Mouse (Mus musculus) adrenal gland, postnatal 4 days (tissue): ENCODE data around the gene Prss21. TPM values are rescaled to one million over a fixed set of nuclear protein-coding genes. Genes with fewer than 3 reads are reported as not detected.

ENCODE experiments used
- DNase-seq, 2 experiments: peaks; one replicate each; pipeline ENCODE4 v3.0.0; 2021 to 2022; ENCODE audit warnings: low spot score in 2 of 2, mixed read lengths in 2 of 2
- long read RNA-seq, 2 experiments: library from polyadenylated mRNA; stranded (forward); transcript quantifications; one replicate each; pipeline ENCODE4 v2.0.0; 2021
- total RNA-seq, 2 experiments: library from RNA; stranded (reverse); gene quantifications; 2 replicates each; pipeline ENCODE4 v1.2.3; 2021

Gene Prss21
- not detected for total RNA-seq
- long read RNA-seq, experiment 1, result 0 reads
- long read RNA-seq, experiment 2, result 0 reads

- no peak for DNase-seq
These were observed at the start of gene Prss21 for GRCm38 (mm10) chr17:23867756-23868155. Gene Prss21 (plus strand): TSS chr17:23868056.

- DNase-seq, result no peak
These were observed 49.3 kb upstream of the Prss21 start for GRCm38 (mm10) chr17:23818579-23818978.

GRCm38 (mm10) chr17:23819235-23819634, 48.6 kb upstream of the Prss21 start:
- DNase-seq, result no peak

- DNase-seq, result no peak
These were observed 47.1 kb upstream of the Prss21 start for GRCm38 (mm10) chr17:23820731-23821130.

- DNase-seq, result no peak
These were observed 45.8 kb upstream of the Prss21 start for GRCm38 (mm10) chr17:23822094-23822493.

GRCm38 (mm10) chr17:23823018-23823417, 44.8 kb upstream of the Prss21 start:
- DNase-seq, result no peak

GRCm38 (mm10) chr17:23823614-23824013, 44.2 kb upstream of the Prss21 start:
- DNase-seq, result no peak

- DNase-seq, result no peak
These were observed 42.3 kb upstream of the Prss21 start for GRCm38 (mm10) chr17:23825591-23825990.

- no peak for DNase-seq
These were observed 39.4 kb upstream of the Prss21 start for GRCm38 (mm10) chr17:23828271-23829001.

GRCm38 (mm10) chr17:23829064-23829619, 38.7 kb upstream of the Prss21 start, which contains the start of gene Elob:
Gene Elob (minus strand): TSS chr17:23829136.
- peak in 1 of 2 experiments; percentile 80 for DNase-seq

GRCm38 (mm10) chr17:23831201-23831600, 36.7 kb upstream of the Prss21 start:
- no peak for DNase-seq

GRCm38 (mm10) chr17:23836006-23836575, 31.8 kb upstream of the Prss21 start, which contains the start of gene Prss33:
Gene Prss33 (minus strand): TSS chr17:23836056.
- DNase-seq, result no peak

- no peak for DNase-seq
These were observed 26.7 kb upstream of the Prss21 start for GRCm38 (mm10) chr17:23841145-23841544.

- no peak for DNase-seq
These were observed 24.6 kb upstream of the Prss21 start for GRCm38 (mm10) chr17:23843141-23843811.

GRCm38 (mm10) chr17:23843812-23844273, 24.0 kb upstream of the Prss21 start, which contains the start of the genes Prss32 and Prss41:
Gene Prss32 (plus strand): TSS chr17:23843855.
Gene Prss41 (minus strand): TSS chr17:23844172.
- DNase-seq, result peak in 1 of 2 experiments; percentile 43

GRCm38 (mm10) chr17:23850028-23850427, 17.8 kb upstream of the Prss21 start:
- no peak for DNase-seq

GRCm38 (mm10) chr17:23850853-23851749, 16.8 kb upstream of the Prss21 start:
- peak; percentile 20 to 43 for DNase-seq

- DNase-seq, result peak in 1 of 2 experiments; percentile 26
These were observed 14.6 kb upstream of the Prss21 start for GRCm38 (mm10) chr17:23853292-23853691.

- no peak for DNase-seq
These were observed 13.6 kb upstream of the Prss21 start for GRCm38 (mm10) chr17:23854229-23854765.

- no peak for DNase-seq
These were observed 10.7 kb upstream of the Prss21 start for GRCm38 (mm10) chr17:23857193-23857592.
